Mouse (Mus musculus) megakaryocyte progenitor cell, adult 5-6 weeks (primary cell): ENCODE data around the gene AI837181. TPM values are rescaled to one million over a fixed set of nuclear protein-coding genes. Genes with fewer than 3 reads are reported as not detected.
A peak's percentile ranks its signal among the peaks of the same experiment; 100 is the strongest.
"Not testable (repeated sequence)": the region's sequence is repeated elsewhere in the genome, so short reads cannot be mapped to it uniquely, and the experiment has no call there.

Experiments used
- ATAC-seq: replicated peaks from 2 replicates; pipeline ENCODE4 v1.8.0; 2016; ENCODE audit warnings: mild to moderate bottlenecking, moderate TSS enrichment, inconsistent platforms; ENCODE audit not compliant: poor library complexity
- total RNA-seq, 2 experiments: library from RNA; stranded (forward) in 1 of 2; stranded (reverse) in 1 of 2; fragments of 157-497, 149-512 nt in 1 of 2; fragments of 200-1000 nt in 1 of 2; gene quantifications; 2 replicates each; pipeline versions ENCODE4 v1.2.3 to v1.2.4; 2015 to 2017

Gene AI837181
- 18.4 and 18.6 TPM in 2 replicates for total RNA-seq (2015)
- total RNA-seq (2017) = 8.6 and 11.9 TPM in 2 replicates

GRCm38 (mm10) chr19:5424782-5425741 lies at the start of gene AI837181, which contains the start of gene Drap1:
Gene AI837181, plus strand, starts transcription at chr19:5425144.
Gene Drap1, minus strand, starts transcription at chr19:5424979.
- ATAC-seq = peak; percentile 81

GRCm38 (mm10) chr19:5377446-5377845 lies 47.5 kb upstream of the AI837181 start:
- ATAC-seq = no peak

- ATAC-seq = no peak
Measured at GRCm38 (mm10) chr19:5383326-5383725, 41.6 kb upstream of the AI837181 start.

- no peak for ATAC-seq
Measured at GRCm38 (mm10) chr19:5384715-5385114, 40.2 kb upstream of the AI837181 start.

- ATAC-seq = no peak
Measured at GRCm38 (mm10) chr19:5388011-5388441, 36.9 kb upstream of the AI837181 start.

- peak; percentile 90 for ATAC-seq
Measured at GRCm38 (mm10) chr19:5388588-5389242, 36.2 kb upstream of the AI837181 start, which contains the start of gene Sart1. Gene Sart1, minus strand, starts transcription at chr19:5388703.

GRCm38 (mm10) chr19:5389647-5390046 lies 35.3 kb upstream of the AI837181 start:
- ATAC-seq = peak; percentile 67

- no peak for ATAC-seq
Measured at GRCm38 (mm10) chr19:5390416-5390815, 34.5 kb upstream of the AI837181 start.

- no peak for ATAC-seq
Measured at GRCm38 (mm10) chr19:5392892-5393291, 32.1 kb upstream of the AI837181 start.

GRCm38 (mm10) chr19:5394168-5394567 lies 30.8 kb upstream of the AI837181 start:
- ATAC-seq = no peak

GRCm38 (mm10) chr19:5395371-5395770 lies 29.6 kb upstream of the AI837181 start:
- no peak for ATAC-seq

- ATAC-seq = not testable (repeated sequence)
Measured at GRCm38 (mm10) chr19:5401073-5401472, 23.9 kb upstream of the AI837181 start.

- ATAC-seq = no peak
Measured at GRCm38 (mm10) chr19:5402293-5402692, 22.7 kb upstream of the AI837181 start, which contains the start of gene Tsga10ip. Gene Tsga10ip, minus strand, starts transcription at chr19:5402526.

GRCm38 (mm10) chr19:5405924-5406323 lies 19.0 kb upstream of the AI837181 start:
- ATAC-seq = peak; percentile 56

- ATAC-seq = peak; percentile 55
Measured at GRCm38 (mm10) chr19:5406531-5407126, 18.3 kb upstream of the AI837181 start.

GRCm38 (mm10) chr19:5407133-5407532 lies 17.8 kb upstream of the AI837181 start:
- peak; percentile 76 for ATAC-seq

GRCm38 (mm10) chr19:5408057-5409001 lies 16.6 kb upstream of the AI837181 start:
- ATAC-seq = no peak

- no peak for ATAC-seq
Measured at GRCm38 (mm10) chr19:5409068-5409467, 15.9 kb upstream of the AI837181 start.

- no peak for ATAC-seq
Measured at GRCm38 (mm10) chr19:5410641-5411040, 14.3 kb upstream of the AI837181 start.

- ATAC-seq = no peak
Measured at GRCm38 (mm10) chr19:5411961-5412360, 13.0 kb upstream of the AI837181 start.
